Mouse (Mus musculus): Measurements from ENCODE around the gene Nup62.

- TF ChIP-seq CTCF (IDR thresholded peaks at IDR 0.05; ENCODE audit: control insufficient read depth, insufficient read depth, insufficient replicate concordance, low read depth, low read length) (no peak), POLR2A (IDR thresholded peaks at IDR 0.05; ENCODE audit: control insufficient read depth, low read depth, low read length) (no peak)
Measured at GRCm38 (mm10) chr7:44818164-44818563, 2.3 kb downstream of the Nup62 start.

All from testis, adult 2 months (tissue).